ENCODE assay signal across 8 mouse cellular contexts in the genomic region with DNA sequence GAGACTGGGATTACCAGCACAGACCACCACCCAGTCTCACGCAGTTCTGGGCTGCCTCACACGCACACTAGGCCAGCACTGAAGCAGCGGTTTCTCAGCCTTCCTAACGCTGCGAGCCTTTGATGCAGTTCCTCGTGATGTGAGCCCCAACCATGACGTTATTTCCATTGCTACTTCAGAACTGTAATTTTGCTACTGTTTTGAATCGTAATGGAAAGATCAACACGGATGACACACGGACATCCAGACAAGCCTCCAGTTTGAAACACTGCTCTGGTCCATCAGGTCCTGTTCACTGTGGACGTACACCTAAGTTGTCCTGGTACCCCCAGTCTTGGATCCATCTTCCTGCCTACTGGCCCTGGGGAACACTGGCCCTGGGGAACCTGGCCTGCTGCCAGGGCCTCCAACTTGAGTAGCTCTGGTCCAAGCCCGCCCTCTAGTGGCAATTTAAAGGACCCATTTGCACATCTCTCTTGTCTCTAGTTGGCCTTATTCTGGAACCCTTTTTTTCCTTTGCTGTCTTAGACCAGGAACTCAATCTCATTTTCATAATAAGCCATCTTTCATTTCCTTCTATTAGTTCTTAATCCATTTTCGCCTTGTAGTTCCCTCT. TPM values are rescaled to one million over a fixed set of nuclear protein-coding genes. Genes with fewer than 3 reads are reported as not detected.
A peak's percentile ranks its signal among the peaks of the same experiment; 100 is the strongest.
DNase-seq lines count a peak whose midpoint lies in the region; ATAC-seq lines count a peak whose summit lies in the region.

No protein-coding gene starts in this region.

- DNase-seq in B cell, adult 2 months, result peak; percentile 77 to 78
- peak; percentile 56 to 77 for DNase-seq in cerebellum, postnatal 4 days (ENCODE audit: low spot score in 2 of 2)
- DNase-seq in gastrocnemius, adult 8-10 months (ENCODE audit: low spot score in 2 of 2), result peak; percentile 39 to 59
- DNase-seq in liver, embryonic 11.5 days (ENCODE audit: low spot score), result peak; percentile 59
- peak; percentile 44 for DNase-seq in ovary, adult 18-20 months (ENCODE audit: low spot score)
- peak; percentile 17 to 41 for DNase-seq in thymus, adult 18-20 months

- 65% methylated on average over 13 of the region's 13 CpGs for WGBS in kidney, embryonic 14.5 days
- WGBS in liver, embryonic 11.5 days, result 62% methylated on average over 13 of the region's 13 CpGs

- ATAC-seq in activated CD4-positive, CD25-positive, alpha-beta regulatory T cell, adult 4 months, result peak; percentile 77
- ATAC-seq in kidney, embryonic 14.5 days (ENCODE audit: low FRiP score, low TSS enrichment), result peak; percentile 62; the same call in 1 of the 2 replicates
- ATAC-seq in liver, embryonic 11.5 days (replicated peaks; ENCODE audit: low FRiP score), result peak; percentile 61

- no peak overlapping the region for H3K9ac ChIP-seq in kidney, embryonic 14.5 days (ENCODE audit: low read depth, low read length)
- no peak overlapping the region for H3K9ac ChIP-seq in liver, embryonic 11.5 days (ENCODE audit: low read depth, low read length)

- H3K4me3 ChIP-seq in kidney, embryonic 14.5 days (ENCODE audit: low read length), result no peak overlapping the region
- H3K4me3 ChIP-seq in liver, embryonic 11.5 days (ENCODE audit: low read depth, low read length), result no peak overlapping the region

- H3K27me3 ChIP-seq in kidney, embryonic 14.5 days (ENCODE audit: control insufficient read depth, insufficient read depth, low read length), result no peaks in the 10 kb centered on the region
- H3K27me3 ChIP-seq in liver, embryonic 11.5 days (replicated peaks; ENCODE audit: control insufficient read depth, insufficient read depth, low read length), result no peaks in the 10 kb centered on the region

- no peak overlapping the region for H3K27ac ChIP-seq in kidney, embryonic 14.5 days (ENCODE audit: low read depth, low read length)
- H3K27ac ChIP-seq in liver, embryonic 11.5 days (ENCODE audit: low read depth, low read length), result no peak overlapping the region

- H3K36me3 ChIP-seq in kidney, embryonic 14.5 days (ENCODE audit: control insufficient read depth, insufficient read depth, low read length), result peaks cover 12% of the 10 kb centered on the region
- peaks cover 4% of the 10 kb centered on the region; the same call in 1 of the 2 replicates for H3K36me3 ChIP-seq in liver, embryonic 11.5 days (ENCODE audit: control insufficient read depth, insufficient read depth, low read length)

- no peaks in the 10 kb centered on the region for H3K9me3 ChIP-seq in kidney, embryonic 14.5 days (ENCODE audit: control insufficient read depth, low read length)
- H3K9me3 ChIP-seq in liver, embryonic 11.5 days (ENCODE audit: control insufficient read depth, low read length), result no peaks in the 10 kb centered on the region

- no peaks in the 10 kb centered on the region for H3K4me1 ChIP-seq in kidney, embryonic 14.5 days (ENCODE audit: control insufficient read depth, insufficient read depth, low read length)
- H3K4me1 ChIP-seq in liver, embryonic 11.5 days (replicated peaks; ENCODE audit: control insufficient read depth, insufficient read depth, low read length), result no peaks in the 10 kb centered on the region

- H3K4me2 ChIP-seq in kidney, embryonic 14.5 days (replicated peaks; ENCODE audit: low read depth, low read length), result no peak overlapping the region
- no peak overlapping the region for H3K4me2 ChIP-seq in liver, embryonic 11.5 days

RNA-seq across cellular contexts. Expression of a gene that starts 12.1 kb away (rescaled TPM):
- 10 to 100 TPM; 60.9 to 86.3 TPM for polyA plus RNA-seq in activated CD4-positive, CD25-positive, alpha-beta regulatory T cell, adult 4 months (2017; shearing (Covaris generic))
- 10 to 100 TPM in 1 of 4 experiments, 1 to 10 TPM in 3; 6.2 to 10.4 (median 7.7) TPM for total RNA-seq in gastrocnemius, adult 8-10 months (2022)
- 166 and 226 TPM in 2 replicates for polyA plus RNA-seq in kidney, embryonic 14.5 days (2014; fragmentation: Nextera tagmentation; extraction: Ambion mirVana)
- 179 and 199 TPM in 2 replicates for polyA plus RNA-seq in liver, embryonic 11.5 days (2014; fragmentation: Nextera tagmentation; extraction: Ambion mirVana)

RNA-seq across cellular contexts. Expression of a gene that starts 36.9 kb away (rescaled TPM):
- polyA plus RNA-seq in activated CD4-positive, CD25-positive, alpha-beta regulatory T cell, adult 4 months (2017; shearing (Covaris generic)), result 1 to 10 TPM; 1.5 to 4.2 TPM
- total RNA-seq in gastrocnemius, adult 8-10 months (2022), result not detected
- polyA plus RNA-seq in kidney, embryonic 14.5 days (2014; fragmentation: Nextera tagmentation; extraction: Ambion mirVana), result 0.28 and 0.49 TPM in 2 replicates
- 0.32 and 0.38 TPM in 2 replicates for polyA plus RNA-seq in liver, embryonic 11.5 days (2014; fragmentation: Nextera tagmentation; extraction: Ambion mirVana)

RNA-seq across cellular contexts. Expression of a gene that starts 37.5 kb away (rescaled TPM):
- 1 to 10 TPM in 1 of 2 experiments, under 1 TPM in 1; 0.63 to 1.7 TPM for polyA plus RNA-seq in activated CD4-positive, CD25-positive, alpha-beta regulatory T cell, adult 4 months (2017; shearing (Covaris generic))
- not detected for total RNA-seq in gastrocnemius, adult 8-10 months (2022)
- polyA plus RNA-seq in kidney, embryonic 14.5 days (2014; fragmentation: Nextera tagmentation; extraction: Ambion mirVana), result 0.33 and 0.76 TPM in 2 replicates
- polyA plus RNA-seq in liver, embryonic 11.5 days (2014; fragmentation: Nextera tagmentation; extraction: Ambion mirVana), result 6.2 and 7.4 TPM in 2 replicates
